In genomic region chr11:62648591-62649391, GRCm38 (mm10) we compare ENCODE assay signal across 8 mouse cellular contexts. TPM values are rescaled to one million over a fixed set of nuclear protein-coding genes. Genes with fewer than 3 reads are reported as not detected.
DNase-seq lines count a peak whose midpoint lies in the region; ATAC-seq lines count a peak whose summit lies in the region.

Mmgt2 (plus strand) TSS chr11:62648664.

- DNase-seq in 3T3-L1 (ENCODE audit: low read depth, low spot score): peak; percentile 87
- peak; percentile 99 for DNase-seq in adrenal gland, postnatal 25 days
- DNase-seq in heart, adult 11 months: peak; percentile 99
- DNase-seq in kidney, adult 18-20 months: peak; percentile 95
- peak; percentile 95 for DNase-seq in midbrain, embryonic 14.5 days
- peak; percentile 80 for DNase-seq in spleen, adult 12 weeks (ENCODE audit: low spot score)

- no peaks in the 10 kb centered on the region for H3K27me3 ChIP-seq in embryonic facial prominence, embryonic 12.5 days
- H3K27me3 ChIP-seq in limb, embryonic 12.5 days: no peaks in the 10 kb centered on the region
- no peaks in the 10 kb centered on the region for H3K27me3 ChIP-seq in midbrain, embryonic 14.5 days (ENCODE audit: control insufficient read depth, insufficient read depth, low read length)

- WGBS in embryonic facial prominence, embryonic 12.5 days: under 1% methylated on average over 35 of the region's 53 CpGs
- 1% methylated on average over 33 of the region's 53 CpGs for WGBS in limb, embryonic 12.5 days
- WGBS in midbrain, embryonic 14.5 days: under 1% methylated on average over 38 of the region's 53 CpGs

- H3K4me2 ChIP-seq in embryonic facial prominence, embryonic 12.5 days (replicated peaks): peak within 1 kb of the TSS; percentile 94
- H3K4me2 ChIP-seq in limb, embryonic 12.5 days: peak within 1 kb of the TSS; percentile 92
- H3K4me2 ChIP-seq in midbrain, embryonic 14.5 days (ENCODE audit: low read length): peak within 1 kb of the TSS; percentile 96

- H3K4me1 ChIP-seq in embryonic facial prominence, embryonic 12.5 days: peaks cover 44% of the 10 kb centered on the region
- H3K4me1 ChIP-seq in limb, embryonic 12.5 days (replicated peaks): peaks cover 47% of the 10 kb centered on the region
- H3K4me1 ChIP-seq in midbrain, embryonic 14.5 days (ENCODE audit: control insufficient read depth, insufficient read depth, low read length): peaks cover 33% of the 10 kb centered on the region

- peaks cover 14% of the 10 kb centered on the region; the same call in 1 of the 2 replicates for H3K36me3 ChIP-seq in embryonic facial prominence, embryonic 12.5 days
- H3K36me3 ChIP-seq in limb, embryonic 12.5 days: peaks cover 30% of the 10 kb centered on the region
- no peaks in the 10 kb centered on the region for H3K36me3 ChIP-seq in midbrain, embryonic 14.5 days (ENCODE audit: control insufficient read depth, insufficient read depth, low read length)

- peak within 1 kb of the TSS; percentile 92 for H3K27ac ChIP-seq in embryonic facial prominence, embryonic 12.5 days
- peak within 1 kb of the TSS; percentile 91 for H3K27ac ChIP-seq in limb, embryonic 12.5 days
- H3K27ac ChIP-seq in midbrain, embryonic 14.5 days (replicated peaks; ENCODE audit: low read depth, low read length): peak within 1 kb of the TSS; percentile 63

- ATAC-seq in embryonic facial prominence, embryonic 12.5 days (ENCODE audit: insufficient number of reproducible peaks, insufficient read depth, low FRiP score, low TSS enrichment): peak; percentile 91
- ATAC-seq in limb, embryonic 12.5 days (ENCODE audit: insufficient number of reproducible peaks, insufficient read depth, low FRiP score, low TSS enrichment, low read depth): peak; percentile 85
- ATAC-seq in midbrain, embryonic 14.5 days (ENCODE audit: low FRiP score, low TSS enrichment): peak; percentile 86

- H3K9ac ChIP-seq in embryonic facial prominence, embryonic 12.5 days: peak within 1 kb of the TSS; percentile 88
- H3K9ac ChIP-seq in limb, embryonic 12.5 days (replicated peaks): peak within 1 kb of the TSS; percentile 85
- peak within 1 kb of the TSS; percentile 85 for H3K9ac ChIP-seq in midbrain, embryonic 14.5 days (replicated peaks; ENCODE audit: low read length)

- no peaks in the 10 kb centered on the region for H3K9me3 ChIP-seq in embryonic facial prominence, embryonic 12.5 days
- no peaks in the 10 kb centered on the region for H3K9me3 ChIP-seq in limb, embryonic 12.5 days
- H3K9me3 ChIP-seq in midbrain, embryonic 14.5 days (ENCODE audit: control insufficient read depth, low read length): no peaks in the 10 kb centered on the region

- H3K4me3 ChIP-seq in embryonic facial prominence, embryonic 12.5 days: peak within 1 kb of the TSS; percentile 78
- H3K4me3 ChIP-seq in limb, embryonic 12.5 days (replicated peaks): peak within 1 kb of the TSS; percentile 80
- H3K4me3 ChIP-seq in midbrain, embryonic 14.5 days (replicated peaks; ENCODE audit: low read depth, low read length): peak within 1 kb of the TSS; percentile 77

RNA-seq across cellular contexts. Expression of gene Mmgt2, which starts in this region (rescaled TPM):
- 35.7 and 49.0 TPM in 2 replicates for total RNA-seq in adrenal gland, postnatal 25 days (2021)
- 59.4 and 62.3 TPM in 2 replicates for polyA plus RNA-seq in embryonic facial prominence, embryonic 12.5 days (2016; fragmentation: Nextera tagmentation; extraction: Ambion mirVana)
- polyA plus RNA-seq in limb, embryonic 12.5 days (2016; fragmentation: Nextera tagmentation; extraction: Ambion mirVana): 59.9 and 61.2 TPM in 2 replicates
- polyA plus RNA-seq in midbrain, embryonic 14.5 days (2014; fragmentation: Nextera tagmentation; extraction: Ambion mirVana): 21.6 TPM in 2 replicates

Comparison
In these comparisons a context has a peak if more than half of its experiments do, and no peak if none do; other contexts are left out.
1. Peak in every context shown above with its lines: DNase-seq, ATAC-seq, H3K4me3 ChIP-seq and H3K27ac ChIP-seq.